Mouse (Mus musculus): ENCODE measurements around the gene Rcbtb2. TPM values are rescaled to one million over a fixed set of nuclear protein-coding genes. Genes with fewer than 3 reads are reported as not detected.

Gene Rcbtb2
- polyA plus RNA-seq, 1 experiment = 14.4 TPM

DNA sequence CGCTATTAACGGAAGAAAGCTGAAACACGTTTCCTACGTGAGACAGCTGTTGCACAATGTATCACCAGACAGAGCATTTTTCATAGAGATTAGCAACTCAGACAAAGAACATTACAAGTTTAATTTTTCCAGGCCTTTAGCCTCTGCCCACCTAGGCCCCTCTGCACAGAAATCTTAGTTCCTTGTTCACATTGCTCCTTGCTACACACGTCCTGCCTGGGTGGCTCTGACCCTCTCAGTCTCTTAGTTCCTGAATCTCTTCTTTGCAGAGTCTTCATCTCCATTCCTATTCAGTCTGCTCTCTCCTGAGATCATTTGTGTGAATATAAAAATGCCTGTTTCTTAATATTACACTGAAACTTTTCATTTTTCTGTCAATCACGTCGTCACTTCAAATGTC, 134.5 kb downstream of the Rcbtb2 start:
- H3K36me3 ChIP-seq (ENCODE audit: control insufficient read depth, insufficient read depth, low read length) = peaks cover 9% of the 10 kb centered on the region
- 85% methylated on average over 7 of the region's 7 CpGs for WGBS

More for the DNA sequence above, 134.5 kb downstream of the Rcbtb2 start:
- Histone ChIP-seq H3K4me3 (ENCODE audit: extremely low read depth, insufficient read depth, insufficient read length) (no peak overlapping the region), H3K27me3 (ENCODE audit: control insufficient read depth, insufficient read depth, low read length) (no peaks in the 10 kb centered on the region), H3K27ac (ENCODE audit: insufficient read depth, low read length) (no peak overlapping the region), H3K4me1 (ENCODE audit: control insufficient read depth, insufficient read depth, insufficient read length) (no peaks in the 10 kb centered on the region)
- no peak for DNase-seq (ENCODE audit: low read depth in 1 of 2, low spot score in 2 of 2)
- TF ChIP-seq CTCF (IDR thresholded peaks at IDR 0.05; ENCODE audit: extremely low read depth, insufficient read depth, insufficient read length, insufficient replicate concordance) (no peak), POLR2A (IDR thresholded peaks at IDR 0.05; ENCODE audit: low read depth, low read length) (no peak)

Other genes with a start within 250 kb of the Rcbtb2 start
- gene Cysltr2, start 73.9 kb upstream of the Rcbtb2 start, polyA plus RNA-seq (2012; rRNA removed) = 3.8 and 3.9 TPM in 2 replicates
- gene Lpar6, start 114.9 kb downstream of the Rcbtb2 start, polyA plus RNA-seq (2012; rRNA removed) = 2.7 and 2.8 TPM in 2 replicates
- 4.5 and 5.2 TPM in 2 replicates for gene Rb1, start 202.8 kb downstream of the Rcbtb2 start, polyA plus RNA-seq (2012; rRNA removed)